Mouse (Mus musculus): ENCODE measurements at regions not wholly inside any gene's neighbourhood (a gene's known extent, or its start where the extent isn't known, plus 50 kb on each side); places are given as distances from the start of the nearest gene placed in this dataset.

GRCm38 (mm10) chr7:136581896-136582295 is 312.5 kb upstream of the Mgmt start:
- peak; percentile 11 for DNase-seq

- no peak for DNase-seq
Observed at GRCm38 (mm10) chr7:136584361-136584760, 310.1 kb upstream of the Mgmt start.

- no peak for DNase-seq
Observed at GRCm38 (mm10) chr7:136588491-136588890, 305.9 kb upstream of the Mgmt start.

- no peak for DNase-seq
Observed at GRCm38 (mm10) chr7:136590947-136591346, 303.5 kb upstream of the Mgmt start.

GRCm38 (mm10) chr7:136607278-136608120 is 286.9 kb upstream of the Mgmt start:
- DNase-seq = no peak

- no peak for DNase-seq
Observed at GRCm38 (mm10) chr7:136613496-136613895, 280.9 kb upstream of the Mgmt start.

- no peak for DNase-seq
Observed at GRCm38 (mm10) chr7:136624496-136624895, 269.9 kb upstream of the Mgmt start.

GRCm38 (mm10) chr7:136631089-136631488 is 263.3 kb upstream of the Mgmt start:
- no peak for DNase-seq

- DNase-seq = no peak
Observed at GRCm38 (mm10) chr7:136640160-136640559, 254.3 kb upstream of the Mgmt start.

- no peak for DNase-seq
Observed at GRCm38 (mm10) chr7:136640771-136641170, 253.6 kb upstream of the Mgmt start.

- no peak for DNase-seq
Observed at GRCm38 (mm10) chr7:136649796-136650195, 244.6 kb upstream of the Mgmt start.

GRCm38 (mm10) chr7:136659930-136660329 is 234.5 kb upstream of the Mgmt start:
- DNase-seq = no peak

- no peak for DNase-seq
Observed at GRCm38 (mm10) chr7:136660401-136660800, 234.0 kb upstream of the Mgmt start.

- no peak for DNase-seq
Observed at GRCm38 (mm10) chr7:136664424-136665082, 229.9 kb upstream of the Mgmt start.

- DNase-seq = no peak
Observed at GRCm38 (mm10) chr7:136665901-136666300, 228.5 kb upstream of the Mgmt start.

- DNase-seq = no peak
Observed at GRCm38 (mm10) chr7:136666707-136667106, 227.7 kb upstream of the Mgmt start.

- DNase-seq = no peak
Observed at GRCm38 (mm10) chr7:136670675-136671074, 223.7 kb upstream of the Mgmt start.

- no peak for DNase-seq
Observed at GRCm38 (mm10) chr7:136674159-136674558, 220.3 kb upstream of the Mgmt start.

- DNase-seq = no peak
Observed at GRCm38 (mm10) chr7:136675041-136675440, 219.4 kb upstream of the Mgmt start.

- DNase-seq = no peak
Observed at GRCm38 (mm10) chr7:136676104-136676503, 218.3 kb upstream of the Mgmt start.

- no peak for DNase-seq
Observed at GRCm38 (mm10) chr7:136676987-136677545, 217.3 kb upstream of the Mgmt start.

GRCm38 (mm10) chr7:136689579-136689978 is 204.8 kb upstream of the Mgmt start:
- DNase-seq = no peak

GRCm38 (mm10) chr7:136706246-136706645 is 188.2 kb upstream of the Mgmt start:
- no peak for DNase-seq

Data from liver (tissue).